Mouse (Mus musculus) lung, embryonic 14.5 days (tissue): ENCODE results near the gene Rbm28. TPM values are rescaled to one million over a fixed set of nuclear protein-coding genes. Genes with fewer than 3 reads are reported as not detected.

ENCODE experiments used
- ATAC-seq: fragments of 200-750 bp; cut with Nextera tagmentation; 2 replicates; pipeline ENCODE4 v1.8.0; 2017; ENCODE audit warnings: mild to moderate bottlenecking, moderate TSS enrichment, moderate library complexity; ENCODE audit not compliant: insufficient read depth
- DNase-seq: peaks from one replicate; pipeline ENCODE4 v3.0.0-alpha.2; 2015
- H3K27ac ChIP-seq: fragments of 300-500 bp; sonication (generic); 2 replicates; pipeline ENCODE4 v1.5.1; 2014; ENCODE audit warnings: low read depth, mild to moderate bottlenecking, moderate library complexity
- H3K27me3 ChIP-seq: fragments of 300-500 bp; sonication (generic); 2 replicates; pipeline ENCODE4 v1.6.1; 2014; ENCODE audit warnings: low read length, control low read depth; ENCODE audit not compliant: insufficient read depth
- H3K36me3 ChIP-seq: fragments of 300-500 bp; sonication (generic); 2 replicates; pipeline ENCODE4 v1.6.1; 2014; ENCODE audit warnings: control low read depth; ENCODE audit not compliant: insufficient read depth
- H3K4me1 ChIP-seq: fragments of 300-500 bp; sonication (generic); 2 replicates; pipeline ENCODE4 v1.6.1; 2014; ENCODE audit warnings: antibody characterized with exemption, control low read depth; ENCODE audit not compliant: insufficient read depth
- H3K4me2 ChIP-seq: fragments of 300-500 bp; sonication (generic); 2 replicates; pipeline ENCODE4 v1.6.1; 2014; ENCODE audit warnings: mild to moderate bottlenecking
- H3K4me3 ChIP-seq: fragments of 300-500 bp; sonication (generic); 2 replicates; pipeline ENCODE4 v1.5.1; 2014; ENCODE audit warnings: low read depth, low read length
- H3K9ac ChIP-seq: fragments of 300-500 bp; sonication (generic); 2 replicates; pipeline ENCODE4 v1.6.1; 2014
- H3K9me3 ChIP-seq: fragments of 300-500 bp; sonication (generic); 2 replicates; pipeline ENCODE4 v1.6.1; 2016; ENCODE audit warnings: low read depth, low read length, control low read depth
- CTCF ChIP-seq: IDR thresholded peaks from 2 replicates; pipeline ENCODE4 v1.5.1; 2016; ENCODE audit warnings: antibody characterized with exemption, low read depth
- WGBS: fragments of 180-500 bp; shearing (Covaris S2); extraction: QIAGEN DNeasy Blood & Tissue Kit; methylation state at CpG from one replicate; pipeline ENCODE4 v1.1.7; 2014; 5-methylcytosine and 5-hydroxymethylcytosine counted together
- polyA plus RNA-seq: library from polyadenylated mRNA; unstranded; fragments of >200 nt; fragmentation: Nextera tagmentation; extraction: Ambion mirVana; gene quantifications from 2 replicates; pipeline ENCODE4 v1.2.1, GENCODE M21; 2014

Gene Rbm28
- polyA plus RNA-seq, 1 experiment from 2014 or later = 55.1 TPM

GRCm38 (mm10) chr6:29117417-29118104, 47.2 kb downstream of the Rbm28 start:
- no peak for TF ChIP-seq CTCF
- Histone ChIP-seq H3K9ac (no peak overlapping the region), H3K4me2 (no peak overlapping the region), H3K4me1 (no peaks in the 10 kb centered on the region), H3K36me3 (no peaks in the 10 kb centered on the region), H3K9me3 (no peaks in the 10 kb centered on the region), H3K4me3 (no peak overlapping the region), H3K27me3 (no peaks in the 10 kb centered on the region), H3K27ac (no peak overlapping the region)
- DNase-seq (peak; percentile 60), ATAC-seq (peak; percentile 60; the same call in 1 of the 2 replicates)
- 49% methylated on average over 7 of the region's 7 CpGs for WGBS

GRCm38 (mm10) chr6:29115756-29116155, 49.0 kb downstream of the Rbm28 start:
- 56% methylated on average over 7 of the region's 7 CpGs for WGBS
- TF ChIP-seq CTCF = no peak
- H3K4me3 ChIP-seq = no peak overlapping the region
- ATAC-seq = no peak
- H3K27me3 ChIP-seq = no peaks in the 10 kb centered on the region
- H3K4me2 ChIP-seq = no peak overlapping the region
- no peak overlapping the region for H3K9ac ChIP-seq
- no peaks in the 10 kb centered on the region for H3K36me3 ChIP-seq
- peaks cover 13% of the 10 kb centered on the region; the same call in 1 of the 2 replicates for H3K9me3 ChIP-seq
- H3K27ac ChIP-seq = no peak overlapping the region
- DNase-seq = no peak
- H3K4me1 ChIP-seq = no peaks in the 10 kb centered on the region

GRCm38 (mm10) chr6:29111501-29111900, 53.3 kb downstream of the Rbm28 start:
- H3K27me3 ChIP-seq = no peaks in the 10 kb centered on the region
- H3K4me2 ChIP-seq = no peak overlapping the region
- no peak overlapping the region for H3K27ac ChIP-seq
- no peak overlapping the region for H3K9ac ChIP-seq
- TF ChIP-seq CTCF = no peak
- ATAC-seq = no peak
- 86% methylated on average over 4 of the region's 4 CpGs for WGBS
- H3K9me3 ChIP-seq = peaks cover 13% of the 10 kb centered on the region; the same call in 1 of the 2 replicates
- no peaks in the 10 kb centered on the region for H3K4me1 ChIP-seq
- DNase-seq = no peak
- H3K4me3 ChIP-seq = no peak overlapping the region
- H3K36me3 ChIP-seq = no peaks in the 10 kb centered on the region

GRCm38 (mm10) chr6:29108376-29108775, 56.4 kb downstream of the Rbm28 start:
- Histone ChIP-seq H3K9me3 (peaks cover 13% of the 10 kb centered on the region; the same call in 1 of the 2 replicates), H3K4me2 (no peak overlapping the region), H3K27me3 (no peaks in the 10 kb centered on the region), H3K9ac (no peak overlapping the region), H3K27ac (no peak overlapping the region), H3K36me3 (no peaks in the 10 kb centered on the region), H3K4me3 (no peak overlapping the region), H3K4me1 (no peaks in the 10 kb centered on the region)
- WGBS = 67% methylated on average over 1 of the region's 1 CpGs
- ATAC-seq = no peak
- DNase-seq = no peak
- TF ChIP-seq CTCF = no peak

GRCm38 (mm10) chr6:29101248-29101864, 63.5 kb downstream of the Rbm28 start:
- 69% methylated on average over 9 of the region's 9 CpGs for WGBS
- DNase-seq = no peak
- ATAC-seq = no peak

GRCm38 (mm10) chr6:29100423-29100822, 64.4 kb downstream of the Rbm28 start:
- Histone ChIP-seq H3K27me3 (no peaks in the 10 kb centered on the region), H3K36me3 (no peaks in the 10 kb centered on the region), H3K4me2 (no peak overlapping the region), H3K27ac (no peak overlapping the region), H3K4me1 (no peaks in the 10 kb centered on the region), H3K9ac (no peak overlapping the region), H3K9me3 (no peaks in the 10 kb centered on the region), H3K4me3 (no peak overlapping the region)
- 9% methylated on average over 3 of the region's 3 CpGs for WGBS
- no peak for DNase-seq
- no peak for TF ChIP-seq CTCF
- no peak for ATAC-seq

More at GRCm38 (mm10) chr6:29101248-29101864, 63.5 kb downstream of the Rbm28 start:
- H3K27me3 ChIP-seq = no peaks in the 10 kb centered on the region
- no peak overlapping the region for H3K27ac ChIP-seq
- no peak overlapping the region for H3K4me3 ChIP-seq
- no peaks in the 10 kb centered on the region for H3K4me1 ChIP-seq
- no peak overlapping the region for H3K4me2 ChIP-seq
- H3K36me3 ChIP-seq = no peaks in the 10 kb centered on the region
- no peaks in the 10 kb centered on the region for H3K9me3 ChIP-seq
- no peak for TF ChIP-seq CTCF
- no peak overlapping the region for H3K9ac ChIP-seq

- H3K4me1 ChIP-seq = no peaks in the 10 kb centered on the region
- H3K27ac ChIP-seq = no peak overlapping the region
- H3K4me2 ChIP-seq = no peak overlapping the region
- no peaks in the 10 kb centered on the region for H3K27me3 ChIP-seq
- no peak overlapping the region for H3K9ac ChIP-seq
- ATAC-seq = no peak
- no peaks in the 10 kb centered on the region for H3K9me3 ChIP-seq
- H3K4me3 ChIP-seq = no peak overlapping the region
- no peak for TF ChIP-seq CTCF
- no peaks in the 10 kb centered on the region for H3K36me3 ChIP-seq
- WGBS = 39% methylated on average over 14 of the region's 14 CpGs
- no peak for DNase-seq
Observed at GRCm38 (mm10) chr6:29099536-29100170, 65.2 kb downstream of the Rbm28 start.
